Mouse (Mus musculus): Measurements from ENCODE around the gene Ctla2a.
"Not testable (repeated sequence)": the region's sequence is repeated elsewhere in the genome, so short reads cannot be mapped to it uniquely, and the experiment has no call there.

DNA sequence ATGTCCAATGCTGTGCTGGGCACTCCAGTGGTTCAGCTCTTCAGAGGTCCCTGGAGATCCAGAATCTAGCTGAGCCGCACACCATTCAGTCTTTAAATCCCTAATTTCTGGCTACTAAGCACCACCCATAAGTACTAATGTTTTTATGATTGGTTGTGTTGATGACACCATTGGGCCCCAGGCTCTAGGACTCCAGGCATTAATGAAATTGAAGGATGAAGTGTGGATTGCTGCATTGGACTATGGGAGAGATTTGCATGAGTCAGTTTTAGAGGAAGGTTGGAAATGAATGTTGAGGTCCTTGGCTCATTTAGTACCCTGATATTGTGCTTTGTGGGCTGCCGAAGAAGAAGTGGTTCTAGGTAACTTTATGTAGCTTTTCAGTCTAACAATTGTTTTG, 31.6 kb downstream of the Ctla2a start, which contains the start of gene Tpbpb:
- TF ChIP-seq CTCF, EP300 (IDR thresholded peaks at IDR 0.05; ENCODE audit: low read depth): not testable (repeated sequence)

Measured in heart, postnatal 0 days (tissue).